Mouse (Mus musculus) CH12.LX (cell line): ENCODE measurements around the gene Mgat5.

Experiments
- CHD2 ChIP-seq: IDR thresholded peaks from 2 replicates; pipeline ENCODE4 v1.6.1; 2011; ENCODE audit warnings: low read length, improper control_type of control experiment
- E2F4 ChIP-seq: IDR thresholded peaks from 2 replicates; pipeline ENCODE4 v1.6.1; 2011; ENCODE audit warnings: low read depth, low read length, improper control_type of control experiment; ENCODE audit not compliant: insufficient replicate concordance
- GABPA ChIP-seq: IDR thresholded peaks from 2 replicates; pipeline ENCODE4 v1.6.1; 2012; ENCODE audit warnings: low read depth, low read length, improper control_type of control experiment, inconsistent platforms; ENCODE audit not compliant: insufficient replicate concordance
- MAX ChIP-seq: IDR thresholded peaks from 2 replicates; pipeline ENCODE4 v1.6.1; 2011; ENCODE audit warnings: low read length, improper control_type of control experiment
- NELFE ChIP-seq: IDR thresholded peaks from 2 replicates; pipeline ENCODE4 v1.6.1; 2011; ENCODE audit warnings: low read depth, low read length, improper control_type of control experiment
- POLR2A ChIP-seq: IDR thresholded peaks from 2 replicates; pipeline ENCODE4 v1.6.1; 2011; ENCODE audit warnings: low read depth, mild to moderate bottlenecking, improper control_type of control experiment, low read length
- ZC3H11A ChIP-seq: IDR thresholded peaks from 2 replicates; pipeline ENCODE4 v1.6.1; 2012; ENCODE audit warnings: low read depth, mild to moderate bottlenecking, inconsistent platforms, low read length, improper control_type of control experiment

DNA sequence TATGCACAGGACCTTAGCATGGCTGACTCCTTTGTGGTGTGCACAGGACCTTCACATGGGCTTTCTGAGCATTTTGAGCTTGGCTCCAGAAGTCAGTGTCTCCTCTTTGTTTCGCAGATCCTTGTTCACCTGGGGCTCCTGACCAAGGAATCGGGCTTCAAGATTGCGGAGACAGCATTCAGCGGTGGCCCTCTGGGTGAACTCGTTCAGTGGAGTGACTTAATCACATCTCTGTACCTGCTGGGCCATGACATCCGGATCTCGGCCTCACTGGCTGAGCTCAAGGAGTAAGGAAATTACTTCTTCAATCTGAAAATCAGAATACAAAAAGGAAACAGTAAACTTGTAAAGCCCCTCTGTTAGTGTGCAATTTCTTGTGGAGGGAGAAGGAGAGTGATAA lies 182.4 kb downstream of the Mgat5 start:
- TF ChIP-seq GABPA = no peak
- TF ChIP-seq ZC3H11A = no peak
- no peak for TF ChIP-seq E2F4
- no peak for TF ChIP-seq CHD2
- TF ChIP-seq POLR2A = no peak
- TF ChIP-seq MAX = no peak
- TF ChIP-seq NELFE = no peak
